Mouse (Mus musculus) embryonic facial prominence, embryonic 11.5 days (tissue): ENCODE results near the gene Zfr2. TPM values are rescaled to one million over a fixed set of nuclear protein-coding genes. Genes with fewer than 3 reads are reported as not detected.
"Not testable (repeated sequence)": the region's sequence is repeated elsewhere in the genome, so short reads cannot be mapped to it uniquely, and the experiment has no call there.

Experiments
- ATAC-seq: fragments of 200-750 bp; cut with Nextera tagmentation; replicated peaks from 2 replicates; pipeline ENCODE4 v1.8.0; 2017; ENCODE audit warnings: low read depth; ENCODE audit not compliant: insufficient number of reproducible peaks, low FRiP score, low TSS enrichment
- DNase-seq: peaks from one replicate; pipeline ENCODE4 v3.0.0-alpha.2; 2015; ENCODE audit warnings: low spot score
- H3K27ac ChIP-seq: fragments of 300-500 bp; sonication (generic); replicated peaks from 2 replicates; pipeline ENCODE4 v1.5.1; 2014; ENCODE audit warnings: mild to moderate bottlenecking, low read depth, low read length, control low read depth
- H3K27me3 ChIP-seq: fragments of 300-500 bp; sonication (generic); 2 replicates; pipeline ENCODE4 v1.6.1; 2014; ENCODE audit warnings: mild to moderate bottlenecking, low read length, moderate library complexity, mixed read lengths; ENCODE audit not compliant: control insufficient read depth, insufficient read depth
- H3K36me3 ChIP-seq: fragments of 300-500 bp; sonication (generic); replicated peaks from 2 replicates; pipeline ENCODE4 v1.6.1; 2014; ENCODE audit warnings: low read depth, mild to moderate bottlenecking, low read length, moderate library complexity, mixed read lengths; ENCODE audit not compliant: control insufficient read depth, insufficient read depth
- H3K4me1 ChIP-seq: fragments of 300-500 bp; sonication (generic); 2 replicates; pipeline ENCODE4 v1.6.1; 2014; ENCODE audit warnings: low read length, mixed read lengths; ENCODE audit not compliant: control insufficient read depth, insufficient read depth
- H3K4me2 ChIP-seq: fragments of 300-500 bp; sonication (generic); 2 replicates; pipeline ENCODE4 v1.6.1; 2014; ENCODE audit warnings: low read depth, mild to moderate bottlenecking, control low read depth, low read length, moderate library complexity
- H3K4me3 ChIP-seq: fragments of 300-500 bp; sonication (generic); 2 replicates; pipeline ENCODE4 v1.5.1; 2014; ENCODE audit warnings: low read depth, low read length, control low read depth
- H3K9ac ChIP-seq: fragments of 300-500 bp; sonication (generic); replicated peaks from 2 replicates; pipeline ENCODE4 v1.6.1; 2014; ENCODE audit warnings: mild to moderate bottlenecking, control low read depth, low read length
- H3K9me3 ChIP-seq: fragments of 300-500 bp; sonication (generic); replicated peaks from 2 replicates; pipeline ENCODE4 v1.6.1; 2016; ENCODE audit warnings: mild to moderate bottlenecking, low read length, inconsistent platforms, mixed read lengths; ENCODE audit not compliant: control insufficient read depth
- WGBS: fragments of 180-500 bp; shearing (Covaris S2); extraction: QIAGEN DNeasy Blood & Tissue Kit; methylation state at CpG from one replicate; pipeline ENCODE4 v1.1.7; 2014; 5-methylcytosine and 5-hydroxymethylcytosine counted together
- polyA plus RNA-seq: library from polyadenylated mRNA; unstranded; fragments of >200 nt; fragmentation: Nextera tagmentation; extraction: Ambion mirVana; gene quantifications from 2 replicates; pipeline ENCODE4 v1.2.1, GENCODE M21; 2014

Gene Zfr2
- polyA plus RNA-seq, 1 experiment from 2014 or later: 2.5 TPM

DNA sequence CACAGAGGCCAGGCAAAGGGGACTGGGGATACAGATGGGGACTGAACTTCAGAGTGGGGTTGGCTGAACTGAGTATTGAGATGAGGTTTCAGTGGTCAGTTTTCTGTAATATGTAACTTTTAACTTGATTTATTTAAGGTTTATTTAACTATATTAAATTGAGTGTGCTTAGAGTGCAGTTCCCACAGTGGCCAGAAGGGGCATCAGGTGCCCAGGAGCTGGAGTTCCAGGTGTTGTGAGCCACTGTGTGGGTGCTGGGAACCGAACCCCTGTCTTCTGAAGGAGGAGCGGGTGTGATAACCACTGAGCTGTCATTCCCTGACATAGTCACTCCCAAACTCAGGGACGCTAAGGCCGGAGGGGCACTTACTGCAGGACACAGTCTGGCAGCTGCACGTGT, 22.8 kb upstream of the Zfr2 start:
- ATAC-seq (no peak), DNase-seq (no peak)
- H3K27me3 ChIP-seq: no peaks in the 10 kb centered on the region
- no peaks in the 10 kb centered on the region; the same call in 1 of the 2 replicates for H3K36me3 ChIP-seq
- H3K4me2 ChIP-seq: no peak overlapping the region
- H3K4me3 ChIP-seq: no peak overlapping the region
- no peaks in the 10 kb centered on the region; the same call in 1 of the 2 replicates for H3K9me3 ChIP-seq
- no peak overlapping the region for H3K9ac ChIP-seq
- 93% methylated on average over 5 of the region's 5 CpGs for WGBS
- no peaks in the 10 kb centered on the region for H3K4me1 ChIP-seq
- no peak overlapping the region for H3K27ac ChIP-seq

DNA sequence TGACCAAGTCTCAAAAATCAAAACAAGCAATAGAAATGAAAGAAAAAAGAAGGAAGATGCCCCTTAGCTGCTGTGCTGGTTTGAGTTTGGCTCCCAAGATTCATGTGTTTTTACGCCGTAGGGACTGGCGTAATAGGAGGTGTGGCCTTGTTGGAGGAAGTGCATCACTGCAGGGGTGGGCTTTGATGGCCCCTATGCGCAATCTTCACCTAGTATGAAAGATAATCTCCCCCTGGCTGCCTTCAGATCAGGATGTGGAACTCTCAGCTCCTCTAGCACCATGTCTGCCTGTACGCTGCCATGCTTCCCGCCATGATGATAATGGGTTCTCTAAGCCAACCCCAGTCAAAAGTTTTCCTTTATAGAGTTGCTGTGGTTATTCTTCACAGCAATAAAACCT, 16.7 kb upstream of the Zfr2 start:
- Histone ChIP-seq H3K4me3 (no peak overlapping the region), H3K9me3 (no peaks in the 10 kb centered on the region), H3K27ac (no peak overlapping the region), H3K4me2 (no peak overlapping the region), H3K9ac (no peak overlapping the region), H3K36me3 (no peaks in the 10 kb centered on the region; the same call in 1 of the 2 replicates), H3K27me3 (no peaks in the 10 kb centered on the region), H3K4me1 (no peaks in the 10 kb centered on the region)
- no peak for ATAC-seq
- no peak for DNase-seq
- WGBS: 89% methylated on average over 6 of the region's 6 CpGs

DNA sequence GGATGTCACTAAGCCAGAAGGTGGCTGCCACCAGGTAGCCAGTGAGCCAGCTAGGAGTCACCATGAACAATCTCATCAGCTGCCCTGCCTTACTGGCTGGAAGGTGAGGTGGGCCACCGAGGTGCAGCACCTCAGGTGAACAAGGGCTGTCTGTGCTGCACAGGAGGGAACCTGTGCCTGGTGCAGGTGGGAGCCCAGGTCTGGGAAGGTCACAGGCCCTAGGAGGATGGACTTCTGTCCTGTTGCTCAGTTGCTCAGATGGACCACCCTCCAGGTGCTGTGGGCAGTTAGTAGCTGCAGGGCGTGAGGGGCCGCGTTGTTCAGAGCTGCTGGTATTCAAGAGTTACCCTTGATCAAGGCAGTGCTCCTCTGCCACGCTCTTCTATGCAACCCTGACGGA, 16.1 kb upstream of the Zfr2 start:
- 86% methylated on average over 6 of the region's 6 CpGs for WGBS
- ATAC-seq (no peak), DNase-seq (no peak)
- Histone ChIP-seq H3K9ac (no peak overlapping the region), H3K9me3 (no peaks in the 10 kb centered on the region), H3K4me2 (no peak overlapping the region), H3K36me3 (no peaks in the 10 kb centered on the region; the same call in 1 of the 2 replicates), H3K4me3 (no peak overlapping the region), H3K27me3 (no peaks in the 10 kb centered on the region), H3K27ac (no peak overlapping the region), H3K4me1 (no peaks in the 10 kb centered on the region)

GRCm38 (mm10) chr10:81217267-81217666, 15.7 kb upstream of the Zfr2 start:
- not testable (repeated sequence) for H3K36me3 ChIP-seq, H3K9ac ChIP-seq, H3K4me3 ChIP-seq, ATAC-seq, H3K4me2 ChIP-seq, H3K4me1 ChIP-seq, H3K27ac ChIP-seq, H3K27me3 ChIP-seq, H3K9me3 ChIP-seq
- DNase-seq: peak; percentile 39
- WGBS: 28% methylated on average over 1 of the region's 1 CpGs

DNA sequence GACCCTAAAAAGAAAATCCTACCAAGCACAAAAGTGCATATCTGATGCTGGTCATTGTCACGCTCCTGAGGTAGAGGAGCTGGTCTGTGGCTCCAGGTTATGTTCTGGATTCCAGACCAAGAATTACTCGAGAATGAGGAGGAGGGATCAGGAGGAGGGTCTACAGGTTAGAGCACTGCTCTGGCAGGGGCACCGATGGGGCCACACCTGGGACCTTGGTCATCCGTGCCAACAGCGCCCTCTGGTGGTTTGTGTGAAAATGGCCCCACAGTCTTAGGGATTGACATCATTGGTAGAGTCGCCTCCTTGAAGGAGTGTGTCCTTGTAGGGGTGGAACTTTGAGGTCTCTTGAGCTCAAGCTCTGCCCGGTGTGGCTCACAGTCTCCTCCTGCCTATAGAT, 15.0 kb upstream of the Zfr2 start:
- Histone ChIP-seq H3K4me2 (no peak overlapping the region), H3K9ac (no peak overlapping the region), H3K27ac (no peak overlapping the region), H3K4me1 (no peaks in the 10 kb centered on the region), H3K36me3 (no peaks in the 10 kb centered on the region; the same call in 1 of the 2 replicates), H3K9me3 (no peaks in the 10 kb centered on the region), H3K27me3 (no peaks in the 10 kb centered on the region), H3K4me3 (no peak overlapping the region)
- peak; percentile 63 for DNase-seq
- 38% methylated on average over 7 of the region's 7 CpGs for WGBS
- ATAC-seq: no peak

DNA sequence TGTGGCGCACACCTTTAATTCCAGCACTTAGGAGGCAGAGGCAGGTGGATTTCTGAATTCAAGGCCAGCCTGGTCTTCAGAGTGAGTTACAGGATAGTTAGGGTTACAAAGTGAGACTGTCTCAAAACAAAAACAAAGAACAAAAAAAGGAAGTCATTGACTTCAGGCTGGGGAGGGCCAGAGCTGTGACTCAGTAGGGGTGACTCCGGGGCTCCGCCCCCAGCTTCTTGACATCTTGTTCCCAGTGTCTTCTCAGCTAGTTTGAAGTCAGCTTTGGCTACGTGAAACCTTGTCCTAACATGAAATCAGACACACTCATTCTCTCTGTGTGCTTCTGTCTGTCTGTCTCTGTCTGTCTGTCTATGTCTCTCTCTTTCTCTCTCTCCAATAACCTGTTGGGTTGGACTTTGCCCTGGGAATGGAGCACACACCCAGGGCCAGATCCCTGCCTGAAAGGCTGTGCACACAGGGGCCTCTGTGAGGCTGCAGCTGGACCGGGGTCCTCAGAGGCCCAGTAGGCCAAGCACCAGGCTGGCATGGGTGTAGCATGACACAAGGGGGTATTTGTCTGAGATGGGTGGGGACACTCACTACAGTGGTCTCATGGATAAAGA, 11.4 kb upstream of the Zfr2 start:
- no peak overlapping the region for H3K4me3 ChIP-seq
- H3K9me3 ChIP-seq: no peaks in the 10 kb centered on the region
- ATAC-seq (no peak), DNase-seq (no peak)
- no peaks in the 10 kb centered on the region; the same call in 1 of the 2 replicates for H3K36me3 ChIP-seq
- H3K27me3 ChIP-seq: no peaks in the 10 kb centered on the region
- no peaks in the 10 kb centered on the region for H3K4me1 ChIP-seq
- H3K4me2 ChIP-seq: no peak overlapping the region
- no peak overlapping the region for H3K27ac ChIP-seq
- 87% methylated on average over 5 of the region's 5 CpGs for WGBS
- no peak overlapping the region for H3K9ac ChIP-seq

GRCm38 (mm10) chr10:81223731-81224130, 9.2 kb upstream of the Zfr2 start:
- WGBS: 60% methylated on average over 2 of the region's 2 CpGs
- not testable (repeated sequence) for H3K36me3 ChIP-seq, H3K4me2 ChIP-seq, ATAC-seq, H3K27ac ChIP-seq, H3K4me1 ChIP-seq, H3K27me3 ChIP-seq, H3K9me3 ChIP-seq, H3K4me3 ChIP-seq, H3K9ac ChIP-seq, DNase-seq

- Histone ChIP-seq H3K9ac (peak overlapping the region; percentile 41), H3K4me2 (peak overlapping the region; percentile 40), H3K36me3 (no peaks in the 10 kb centered on the region), H3K9me3 (no peaks in the 10 kb centered on the region), H3K27me3 (peaks cover 21% of the 10 kb centered on the region), H3K4me3 (peak overlapping the region; percentile 25), H3K4me1 (peaks cover 3% of the 10 kb centered on the region), H3K27ac (no peak overlapping the region)
- no peak for DNase-seq
- 15% methylated on average over 20 of the region's 20 CpGs for WGBS
- ATAC-seq: no peak
These were observed 3.1 kb upstream of the Zfr2 start for GRCm38 (mm10) chr10:81229735-81230437.
